Mouse (Mus musculus): ENCODE data around the gene Fpgs. TPM values are rescaled to one million over a fixed set of nuclear protein-coding genes. Genes with fewer than 3 reads are reported as not detected.

The Fpgs gene
- total RNA-seq, 2 experiments from 2014 or later: 9.5 to 10.1 TPM

GRCm38 (mm10) chr2:32680961-32681650, 22.8 kb downstream of the Fpgs start:
- intact Hi-C loops (cut with DNase I): no loop called here
- DNase-seq (ENCODE audit: low spot score in 2 of 2): no peak

GRCm38 (mm10) chr2:32680051-32680451, 23.9 kb downstream of the Fpgs start:
- intact Hi-C loops (cut with DNase I): no loop called here
- peak in 1 of 2 experiments; percentile 48 for DNase-seq (ENCODE audit: low spot score in 2 of 2)

- no peak for DNase-seq (ENCODE audit: low spot score in 2 of 2)
- intact Hi-C loops (cut with DNase I): no loop called here
Measured at GRCm38 (mm10) chr2:32677683-32678082, 26.3 kb downstream of the Fpgs start.

DNA sequence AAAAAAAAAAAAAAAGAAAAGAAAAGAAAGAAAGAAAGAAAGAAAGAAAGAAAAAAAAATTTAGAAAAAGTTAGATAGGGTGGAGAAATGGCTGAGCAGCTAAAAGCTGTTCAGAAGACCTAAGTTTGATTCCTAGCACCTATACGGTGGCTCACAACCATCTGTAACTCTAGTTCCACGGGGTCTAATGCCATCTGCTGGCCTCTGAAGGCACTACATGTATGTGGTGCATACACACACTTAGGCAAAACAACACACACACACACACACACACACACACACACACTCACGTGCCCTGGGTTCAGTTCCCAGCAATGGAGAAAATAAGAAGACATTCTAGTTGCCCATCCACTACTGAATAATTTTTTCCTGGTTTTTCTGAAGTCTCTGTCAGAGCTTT, 27.1 kb downstream of the Fpgs start:
- intact Hi-C loops (cut with DNase I): no loop called here
- DNase-seq (ENCODE audit: low spot score in 2 of 2): no peak

DNA sequence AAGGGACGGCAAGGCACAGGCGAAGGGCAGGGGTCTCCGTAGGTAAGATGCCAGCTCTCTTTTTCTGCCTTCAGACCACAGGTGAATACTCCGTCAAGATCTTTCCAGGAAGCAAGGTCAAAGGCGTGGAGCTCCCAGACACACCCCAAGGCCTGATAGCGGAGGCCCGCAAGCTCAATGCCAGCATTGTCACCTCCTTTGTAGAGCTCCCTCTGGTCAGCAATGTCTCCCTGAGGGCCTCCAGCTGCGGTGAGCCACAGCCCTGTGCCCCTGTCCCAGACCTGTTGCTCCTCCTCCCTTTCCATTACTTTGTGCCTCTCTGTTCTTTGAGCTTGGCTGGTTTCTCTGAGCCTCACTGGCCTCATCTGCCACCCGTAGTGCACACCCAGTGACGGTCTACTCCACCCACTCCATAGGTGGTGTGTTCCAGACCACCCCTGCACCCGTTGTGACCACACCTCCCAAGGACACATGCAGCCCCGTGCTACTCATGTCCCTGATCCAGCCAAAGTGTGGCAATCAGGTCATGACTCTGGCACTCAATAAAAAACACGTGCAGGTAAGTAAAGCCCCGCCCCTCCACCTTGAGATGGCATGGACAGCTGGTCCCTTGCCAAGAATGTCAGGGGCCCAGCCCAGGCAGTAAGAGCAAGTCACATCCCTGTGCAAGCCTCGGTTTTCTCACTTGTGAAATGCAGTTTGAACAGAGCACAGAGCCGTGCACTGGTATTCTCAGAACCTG, 30.6 kb downstream of the Fpgs start:
- intact Hi-C loops (cut with DNase I): no loop called here
- DNase-seq (ENCODE audit: low spot score in 2 of 2): no peak

- intact Hi-C loops (cut with DNase I): no loop called here
- no peak for DNase-seq (ENCODE audit: low spot score in 2 of 2)
Measured at GRCm38 (mm10) chr2:32671907-32672595, 31.9 kb downstream of the Fpgs start.

DNA sequence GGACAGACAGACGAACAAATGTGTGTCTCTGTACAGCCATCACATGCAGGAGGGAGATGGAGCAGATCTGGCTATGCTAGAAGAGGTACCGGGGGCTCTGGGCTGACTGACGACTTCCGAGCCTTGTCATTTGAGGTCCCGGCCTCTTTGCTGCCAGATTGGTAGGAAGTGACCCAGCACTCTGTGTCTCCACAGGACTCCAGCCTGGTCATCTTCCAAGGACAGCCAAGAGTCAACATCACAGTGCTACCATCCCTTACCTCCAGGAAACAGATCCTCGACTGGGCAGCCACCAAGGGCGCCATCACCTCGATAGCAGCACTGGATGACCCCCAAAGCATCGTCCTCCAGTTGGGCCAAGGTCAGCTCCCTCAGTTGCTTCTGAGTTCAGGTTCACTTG, 32.8 kb downstream of the Fpgs start:
- intact Hi-C loops (cut with DNase I): no loop called here
- DNase-seq (ENCODE audit: low spot score in 2 of 2): no peak

DNA sequence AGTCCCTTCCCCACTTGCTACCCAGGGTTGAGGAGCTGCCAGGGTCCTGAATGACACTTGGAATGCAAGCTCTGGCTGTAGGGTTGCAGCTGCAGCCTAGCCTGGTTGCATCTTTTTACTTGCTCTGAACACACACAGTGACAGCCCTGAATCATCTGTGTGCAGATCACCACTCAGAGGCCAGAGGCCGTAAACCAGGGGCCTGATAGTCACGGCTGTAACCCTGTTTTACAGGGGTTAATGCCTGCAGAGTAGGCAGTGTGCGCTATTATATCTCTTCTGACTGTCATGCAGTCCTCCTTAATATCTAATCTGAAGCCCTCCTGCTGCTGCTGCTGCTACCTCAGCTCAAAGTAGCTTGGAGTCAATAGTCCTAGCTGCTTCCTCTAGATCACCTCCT, 34.1 kb downstream of the Fpgs start:
- no peak for DNase-seq (ENCODE audit: low spot score in 2 of 2)
- intact Hi-C loops (cut with DNase I): no loop called here

DNA sequence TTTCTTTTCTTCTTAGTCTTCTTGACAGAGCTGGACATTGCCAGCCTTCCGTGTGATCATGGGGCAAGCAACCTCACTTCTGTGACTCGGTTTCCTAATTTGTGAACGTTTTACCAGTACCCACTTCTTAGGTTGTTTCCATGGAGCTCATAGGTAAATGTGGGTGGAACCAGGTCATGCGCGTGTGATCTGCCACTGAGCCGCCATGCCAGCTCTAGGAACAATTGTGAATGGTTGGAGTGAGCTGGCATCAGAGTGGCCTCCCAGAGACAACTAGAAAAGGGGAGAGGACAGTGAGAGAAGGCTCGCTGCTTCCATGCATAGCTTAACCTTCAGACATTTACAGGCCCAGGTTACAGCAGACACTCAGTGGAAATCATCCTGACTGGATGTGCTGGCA, 35.8 kb downstream of the Fpgs start:
- no peak for DNase-seq (ENCODE audit: low spot score in 2 of 2)
- intact Hi-C loops (cut with DNase I): no loop called here

DNA sequence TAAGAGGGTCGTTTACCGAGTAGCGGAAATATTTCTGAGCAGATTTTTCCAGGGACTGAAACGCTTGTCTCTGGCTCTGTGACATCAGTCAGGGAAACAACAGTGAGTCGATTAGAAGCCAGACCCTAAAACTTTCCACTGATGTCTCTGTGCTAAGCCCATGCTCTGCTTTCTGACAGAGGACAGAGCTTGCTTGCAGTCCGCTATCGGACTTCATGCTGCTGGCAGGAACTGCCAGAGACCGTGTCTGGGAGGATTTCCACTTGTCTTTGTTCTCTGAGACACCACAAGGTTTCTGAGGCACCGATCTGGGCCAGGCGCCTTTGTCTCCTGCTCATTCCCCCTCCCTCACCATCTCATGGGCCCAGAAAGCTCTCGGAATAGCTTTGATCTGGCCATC, 36.2 kb downstream of the Fpgs start:
- intact Hi-C loops (cut with DNase I): no loop called here

DNA sequence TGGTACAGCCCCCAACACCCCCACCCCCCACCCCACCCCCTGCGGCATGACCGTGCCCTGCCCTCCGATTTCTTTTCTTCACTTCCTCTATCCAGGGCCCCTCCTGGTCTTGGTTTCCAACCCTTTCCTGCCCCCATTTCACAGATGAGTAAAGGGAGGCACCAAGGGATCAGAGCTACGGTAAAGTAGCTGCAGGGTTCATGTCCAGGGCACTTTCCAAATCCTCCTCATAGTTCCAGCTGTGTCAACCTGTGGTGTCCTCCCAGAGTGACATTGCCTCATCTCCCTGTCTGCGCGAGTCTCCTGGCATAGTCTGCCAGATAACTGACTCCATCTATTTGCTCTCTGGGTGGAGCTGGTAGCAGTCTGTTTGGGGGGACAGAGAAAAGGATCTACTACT, 38.1 kb downstream of the Fpgs start:
- DNase-seq (ENCODE audit: low spot score in 2 of 2): no peak
- intact Hi-C loops (cut with DNase I): no loop called here

More for the DNA sequence above, 36.2 kb downstream of the Fpgs start:
- DNase-seq (ENCODE audit: low spot score in 2 of 2): no peak

- no peak for DNase-seq (ENCODE audit: low spot score in 2 of 2)
- intact Hi-C loops (cut with DNase I): no loop called here
Measured at GRCm38 (mm10) chr2:32665345-32665744, 38.6 kb downstream of the Fpgs start.

DNA sequence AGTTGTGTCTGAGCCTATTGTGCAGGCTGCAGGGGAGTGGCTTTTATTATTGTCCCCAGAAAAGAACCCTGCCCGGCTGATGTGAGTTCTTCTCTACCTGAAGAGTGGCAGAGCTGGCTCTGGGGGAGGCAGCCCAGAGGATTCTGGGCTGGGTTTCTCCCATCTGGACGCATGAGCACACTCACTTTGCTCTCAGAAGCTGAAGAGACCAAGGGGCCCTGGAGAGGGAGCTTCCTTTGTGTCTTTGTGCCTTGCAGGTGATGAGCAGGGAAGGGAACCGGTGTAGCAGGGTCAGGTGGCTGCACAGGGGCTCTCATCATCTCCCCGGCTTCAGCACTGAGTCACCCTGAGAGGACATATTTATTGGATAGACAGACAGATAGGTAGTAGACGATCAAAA, 41.7 kb downstream of the Fpgs start:
- no peak for DNase-seq (ENCODE audit: low spot score in 2 of 2)
- intact Hi-C loops (cut with DNase I): no loop called here

- intact Hi-C loops (cut with DNase I): no loop called here
- no peak for DNase-seq (ENCODE audit: low spot score in 2 of 2)
Measured at GRCm38 (mm10) chr2:32661509-32662107, 42.3 kb downstream of the Fpgs start.

- DNase-seq (ENCODE audit: low spot score in 2 of 2): no peak
- intact Hi-C loops (cut with DNase I): no loop called here
Measured at GRCm38 (mm10) chr2:32658873-32659272, 45.1 kb downstream of the Fpgs start.

- no peak for DNase-seq (ENCODE audit: low spot score in 2 of 2)
- intact Hi-C loops (cut with DNase I): no loop called here
Measured at GRCm38 (mm10) chr2:32655826-32656225, 48.1 kb downstream of the Fpgs start.

- no peak for DNase-seq (ENCODE audit: low spot score in 2 of 2)
- intact Hi-C loops (cut with DNase I): no loop called here
Measured at GRCm38 (mm10) chr2:32655394-32655744, 48.6 kb downstream of the Fpgs start.

DNA sequence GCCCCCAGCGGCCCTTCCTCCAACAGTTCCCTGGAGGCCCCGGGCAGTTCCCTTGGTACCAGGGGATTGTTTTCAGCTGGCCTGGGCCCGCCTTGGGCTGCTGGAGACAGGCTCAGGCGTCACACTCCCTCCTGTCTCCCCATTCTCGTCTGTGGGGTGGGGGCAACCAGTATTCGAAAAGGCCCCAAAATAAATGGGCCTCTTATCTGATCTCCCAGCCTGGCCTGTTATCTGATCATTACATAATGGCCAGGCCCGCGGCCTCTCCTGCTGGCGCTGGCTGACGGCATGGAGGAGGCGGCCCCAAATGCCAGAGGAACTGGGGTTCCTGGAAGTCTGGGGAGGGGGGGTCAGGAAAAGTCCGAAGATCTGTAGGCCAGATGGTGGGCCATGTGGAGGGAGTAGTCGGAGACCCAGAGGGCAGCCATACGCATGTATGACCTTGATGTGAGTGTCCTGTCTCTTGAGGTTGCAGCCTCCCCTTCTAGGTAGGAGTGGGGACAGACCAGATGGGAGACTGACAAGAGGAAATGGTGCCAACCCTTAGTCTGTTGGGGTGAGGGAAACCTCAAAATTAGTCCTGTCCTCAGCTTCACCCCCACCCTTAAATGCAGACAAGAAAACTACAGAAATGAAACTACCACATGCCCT, 49.1 kb downstream of the Fpgs start:
- DNase-seq (ENCODE audit: low spot score in 2 of 2): no peak
- intact Hi-C loops (cut with DNase I): no loop called here

DNA sequence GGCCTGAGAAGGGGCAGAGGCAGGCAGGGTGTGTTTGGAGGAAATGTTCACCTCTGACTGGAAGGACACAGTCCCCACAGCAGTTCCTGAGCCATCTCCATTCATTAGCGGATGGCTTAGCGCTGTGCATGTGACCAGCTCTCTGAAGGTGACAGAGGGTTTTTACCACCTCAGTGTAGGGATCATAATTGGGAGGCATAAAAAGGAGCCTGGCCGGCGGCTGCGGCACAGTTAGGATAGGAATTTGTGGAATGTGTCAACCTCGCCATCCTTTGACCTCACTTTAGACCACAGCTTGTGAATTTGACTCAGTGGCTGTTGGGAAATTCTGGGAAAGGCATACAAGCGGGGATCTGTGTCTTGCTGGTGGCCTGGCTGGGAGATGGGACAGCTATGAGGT, 50.2 kb downstream of the Fpgs start:
- intact Hi-C loops (cut with DNase I): no loop called here
- DNase-seq (ENCODE audit: low spot score in 2 of 2): no peak

GRCm38 (mm10) chr2:32647366-32647765, 56.6 kb downstream of the Fpgs start:
- no peak for DNase-seq (ENCODE audit: low spot score in 2 of 2)
- intact Hi-C loops (cut with DNase I): no loop called here

Data from left cerebral cortex, postnatal 14 days (tissue).